In genomic region chrX:38181608-38182258, GRCm38 (mm10) we compare ENCODE assay signal across 8 mouse cellular contexts. TPM values are rescaled to one million over a fixed set of nuclear protein-coding genes. Genes with fewer than 3 reads are reported as not detected.
DNase-seq lines count a peak whose midpoint lies in the region; ATAC-seq lines count a peak whose summit lies in the region.

No protein-coding gene starts in this region.

- H3K9ac ChIP-seq in forebrain, embryonic 15.5 days (replicated peaks): no peak overlapping the region
- no peak overlapping the region for H3K9ac ChIP-seq in hindbrain, embryonic 15.5 days
- H3K9ac ChIP-seq in liver, embryonic 12.5 days: no peak overlapping the region

- peaks cover 3% of the 10 kb centered on the region; the same call in 1 of the 2 replicates for H3K9me3 ChIP-seq in forebrain, embryonic 15.5 days
- no peaks in the 10 kb centered on the region for H3K9me3 ChIP-seq in hindbrain, embryonic 15.5 days
- peaks cover 6% of the 10 kb centered on the region; the same call in 1 of the 2 replicates for H3K9me3 ChIP-seq in liver, embryonic 12.5 days (replicated peaks)

- H3K27me3 ChIP-seq in forebrain, embryonic 15.5 days: no peaks in the 10 kb centered on the region
- no peaks in the 10 kb centered on the region for H3K27me3 ChIP-seq in hindbrain, embryonic 15.5 days
- H3K27me3 ChIP-seq in liver, embryonic 12.5 days (replicated peaks): peaks cover 10% of the 10 kb centered on the region

- peak overlapping the region; percentile 71 for H3K4me2 ChIP-seq in forebrain, embryonic 15.5 days (replicated peaks)
- peak overlapping the region; percentile 79 for H3K4me2 ChIP-seq in hindbrain, embryonic 15.5 days
- peak overlapping the region; percentile 67 for H3K4me2 ChIP-seq in liver, embryonic 12.5 days

- H3K4me3 ChIP-seq in brown adipose tissue, adult 24 weeks (ENCODE audit: insufficient read depth, low read depth, low read length): 0 out of 2 replicates have a peak overlapping the region, but pooled peaks have one; percentile 18
- no peak overlapping the region for H3K4me3 ChIP-seq in forebrain, embryonic 15.5 days
- peak overlapping the region; percentile 44; the same call in 1 of the 2 replicates for H3K4me3 ChIP-seq in hindbrain, embryonic 15.5 days
- 0 out of 2 replicates have a peak overlapping the region, but pooled peaks have one; percentile 45 for H3K4me3 ChIP-seq in liver, embryonic 12.5 days

- intact Hi-C loops in left cerebral cortex, postnatal 4 days (cut with DNase I): no loop called here
- intact Hi-C loops in left cerebral cortex, postnatal 25 days (cut with DNase I): no loop called here

- no peaks in the 10 kb centered on the region for H3K4me1 ChIP-seq in brown adipose tissue, adult 24 weeks (ENCODE audit: control insufficient read depth, insufficient read depth, insufficient read length, low read length)
- H3K4me1 ChIP-seq in forebrain, embryonic 15.5 days: 0 out of 2 replicates have a peak, but pooled peaks cover 3% of the 10 kb centered on the region
- H3K4me1 ChIP-seq in hindbrain, embryonic 15.5 days (replicated peaks): no peaks in the 10 kb centered on the region
- no peaks in the 10 kb centered on the region for H3K4me1 ChIP-seq in liver, embryonic 12.5 days

- peak; percentile 75 for ATAC-seq in forebrain, embryonic 15.5 days (replicated peaks)
- ATAC-seq in hindbrain, embryonic 15.5 days (ENCODE audit: low FRiP score, low read depth): peak; percentile 52
- ATAC-seq in liver, embryonic 12.5 days: no peak

- no peak overlapping the region for H3K27ac ChIP-seq in brown adipose tissue, adult 24 weeks (replicated peaks; ENCODE audit: low read depth, low read length)
- no peak overlapping the region for H3K27ac ChIP-seq in forebrain, embryonic 15.5 days (replicated peaks)
- H3K27ac ChIP-seq in hindbrain, embryonic 15.5 days (replicated peaks): no peak overlapping the region
- no peak overlapping the region for H3K27ac ChIP-seq in liver, embryonic 12.5 days

- DNase-seq in left cerebral cortex, postnatal 4 days: peak; percentile 75
- no peak for DNase-seq in left cerebral cortex, postnatal 25 days (ENCODE audit: low spot score in 2 of 2)
- DNase-seq in naive thymus-derived CD4-positive, alpha-beta T cell, adult 2 months (ENCODE audit: low read depth): peak; percentile 82
- DNase-seq in thymus, postnatal 0 days (ENCODE audit: low spot score): peak; percentile 77

- 29% methylated on average over 8 of the region's 15 CpGs for WGBS in forebrain, embryonic 15.5 days
- 23% methylated on average over 12 of the region's 15 CpGs for WGBS in hindbrain, embryonic 15.5 days
- WGBS in liver, embryonic 12.5 days (ENCODE audit: insufficient replicate concordance): 12% methylated on average over 11 of the region's 15 CpGs

- H3K36me3 ChIP-seq in forebrain, embryonic 15.5 days: no peaks in the 10 kb centered on the region
- no peaks in the 10 kb centered on the region for H3K36me3 ChIP-seq in hindbrain, embryonic 15.5 days
- H3K36me3 ChIP-seq in liver, embryonic 12.5 days: no peaks in the 10 kb centered on the region

RNA-seq across cellular contexts. Expression of gene Zbtb33, which starts 7.9 kb away (rescaled TPM):
- total RNA-seq in left cerebral cortex, postnatal 4 days (2021): 10 to 100 TPM; 27.6 to 32.2 TPM
- 10 to 100 TPM; 21.0 to 26.3 TPM for total RNA-seq in left cerebral cortex, postnatal 25 days (2021)
- polyA plus RNA-seq in brown adipose tissue, adult 24 weeks (2012; ENCODE audit: insufficient read depth, insufficient read length, missing spikeins): 9.1 and 10.9 TPM in 2 replicates
- 5.4 and 5.9 TPM in 2 replicates for polyA plus RNA-seq in forebrain, embryonic 15.5 days (2015; fragmentation: Nextera tagmentation; extraction: Ambion mirVana)
- 4.0 and 4.7 TPM in 2 replicates for polyA plus RNA-seq in hindbrain, embryonic 15.5 days (2015; fragmentation: Nextera tagmentation; extraction: Ambion mirVana)
- polyA plus RNA-seq in liver, embryonic 12.5 days (2016; fragmentation: Nextera tagmentation; extraction: Ambion mirVana): 1.7 and 2.2 TPM in 2 replicates
- 3.3 and 4.0 TPM in 2 replicates for polyA plus RNA-seq in thymus, postnatal 0 days (2015; fragmentation: Nextera tagmentation; extraction: Ambion mirVana)

Comparison
In these comparisons a context has a peak if more than half of its experiments do, and no peak if none do; other contexts are left out.
1. DNase-seq: peak in left cerebral cortex, postnatal 4 days (single experiment), naive thymus-derived CD4-positive, alpha-beta T cell, adult 2 months (single experiment) and thymus, postnatal 0 days (single experiment); none in left cerebral cortex, postnatal 25 days (0 of 2).
2. Peak in every context shown above with its lines, with median percentiles within 50 percentile points of each other: H3K4me2 ChIP-seq.